Mouse (Mus musculus) layer of hippocampus, postnatal 36 days (tissue): ENCODE measurements at regions not wholly inside any gene's neighbourhood (a gene's known extent, or its start where the extent isn't known, plus 50 kb on each side); places are given as distances from the start of the nearest gene placed in this dataset.

Experiments used
- DNase-seq, 2 experiments: peaks; one replicate each; pipeline ENCODE4 v3.0.0; 2022

GRCm38 (mm10) chr10:122515698-122516097 is 67.4 kb downstream of the Avpr1a start:
- DNase-seq: no peak

- DNase-seq: no peak
Observed at GRCm38 (mm10) chr10:122519274-122519790, 71.0 kb downstream of the Avpr1a start.

- no peak for DNase-seq
Observed at GRCm38 (mm10) chr10:122519981-122520380, 71.7 kb downstream of the Avpr1a start.

- DNase-seq: no peak
Observed at GRCm38 (mm10) chr10:122522631-122523030, 74.3 kb downstream of the Avpr1a start.

- no peak for DNase-seq
Observed at GRCm38 (mm10) chr10:122525360-122525759, 77.1 kb downstream of the Avpr1a start.

- DNase-seq: no peak
Observed at GRCm38 (mm10) chr10:122525807-122526206, 77.5 kb downstream of the Avpr1a start.

- DNase-seq: no peak
Observed at GRCm38 (mm10) chr10:122528222-122528621, 79.9 kb downstream of the Avpr1a start.

- DNase-seq: no peak
Observed at GRCm38 (mm10) chr10:122528973-122529703, 80.8 kb downstream of the Avpr1a start.

GRCm38 (mm10) chr10:122534714-122535113 is 86.4 kb downstream of the Avpr1a start:
- no peak for DNase-seq

GRCm38 (mm10) chr10:122535137-122535536 is 86.8 kb downstream of the Avpr1a start:
- no peak for DNase-seq

- DNase-seq: no peak
Observed at GRCm38 (mm10) chr10:122539655-122540054, 91.4 kb downstream of the Avpr1a start.

- no peak for DNase-seq
Observed at GRCm38 (mm10) chr10:122542573-122542972, 94.3 kb downstream of the Avpr1a start.

- peak; percentile 23 to 43 for DNase-seq
Observed at GRCm38 (mm10) chr10:122544096-122544720, 95.9 kb downstream of the Avpr1a start.

GRCm38 (mm10) chr10:122545029-122545428 is 96.7 kb downstream of the Avpr1a start:
- no peak for DNase-seq

GRCm38 (mm10) chr10:122551586-122551985 is 103.3 kb downstream of the Avpr1a start:
- DNase-seq: no peak

- peak in 1 of 2 experiments; percentile 17 for DNase-seq
Observed at GRCm38 (mm10) chr10:122553124-122553822, 105.0 kb downstream of the Avpr1a start.

- no peak for DNase-seq
Observed at GRCm38 (mm10) chr10:122553851-122554250, 105.6 kb downstream of the Avpr1a start.

GRCm38 (mm10) chr10:122558660-122559059 is 110.4 kb downstream of the Avpr1a start:
- no peak for DNase-seq

GRCm38 (mm10) chr10:122560001-122560695 is 111.8 kb downstream of the Avpr1a start:
- DNase-seq: no peak

GRCm38 (mm10) chr10:122561924-122562323 is 113.6 kb downstream of the Avpr1a start:
- no peak for DNase-seq

GRCm38 (mm10) chr10:122562542-122562941 is 114.2 kb downstream of the Avpr1a start:
- no peak for DNase-seq

- peak; percentile 5 for DNase-seq
Observed at GRCm38 (mm10) chr10:122563973-122564372, 114.6 kb upstream of the Ppm1h start.

- DNase-seq: no peak
Observed at GRCm38 (mm10) chr10:122564473-122564872, 114.1 kb upstream of the Ppm1h start.
